Mouse (Mus musculus) forebrain, embryonic 12.5 days (tissue): ENCODE data around the gene Thbs3. TPM values are rescaled to one million over a fixed set of nuclear protein-coding genes. Genes with fewer than 3 reads are reported as not detected.

ENCODE experiments used
- ATAC-seq: fragments of 200-750 bp; cut with Nextera tagmentation; 2 replicates; pipeline ENCODE4 v1.8.0; 2017; ENCODE audit warnings: moderate TSS enrichment; ENCODE audit not compliant: low FRiP score
- H3K27ac ChIP-seq: fragments of 300-500 bp; sonication (generic); 2 replicates; pipeline ENCODE4 v1.5.1; 2016; ENCODE audit warnings: mild to moderate bottlenecking
- H3K27me3 ChIP-seq: fragments of 300-500 bp; sonication (generic); 2 replicates; pipeline ENCODE4 v1.6.1; 2016; ENCODE audit warnings: mild to moderate bottlenecking
- H3K36me3 ChIP-seq: fragments of 300-500 bp; sonication (generic); replicated peaks from 2 replicates; pipeline ENCODE4 v1.6.1; 2016; ENCODE audit warnings: mild to moderate bottlenecking
- H3K4me1 ChIP-seq: fragments of 300-500 bp; sonication (generic); 2 replicates; pipeline ENCODE4 v1.6.1; 2016
- H3K4me2 ChIP-seq: fragments of 300-500 bp; sonication (generic); 2 replicates; pipeline ENCODE4 v1.6.1; 2016; ENCODE audit warnings: mild to moderate bottlenecking, moderate library complexity
- H3K4me3 ChIP-seq: fragments of 300-500 bp; sonication (generic); replicated peaks from 2 replicates; pipeline ENCODE4 v1.5.1; 2016; ENCODE audit warnings: mild to moderate bottlenecking
- H3K9ac ChIP-seq: fragments of 300-500 bp; sonication (generic); 2 replicates; pipeline ENCODE4 v1.6.1; 2016; ENCODE audit warnings: mild to moderate bottlenecking
- H3K9me3 ChIP-seq: fragments of 300-500 bp; sonication (generic); 2 replicates; pipeline ENCODE4 v1.6.1; 2016
- WGBS: fragments of 180-500 bp; shearing (Covaris S2); methylation state at CpG from one replicate; pipeline ENCODE4 v1.1.7; 2016; 5-methylcytosine and 5-hydroxymethylcytosine counted together
- polyA plus RNA-seq: library from polyadenylated mRNA; unstranded; fragments of >200 nt; fragmentation: Nextera tagmentation; extraction: Ambion mirVana; gene quantifications from 2 replicates; pipeline ENCODE4 v1.2.1, GENCODE M21; 2016

Gene Thbs3
- polyA plus RNA-seq, 1 experiment from 2014 or later: 97.9 TPM

GRCm38 (mm10) chr3:89218271-89218670 is 3.3 kb downstream of the Thbs3 start:
- 84% methylated on average over 1 of the region's 1 CpGs for WGBS
- no peaks in the 10 kb centered on the region for H3K27me3 ChIP-seq
- H3K4me3 ChIP-seq: no peak overlapping the region
- peak overlapping the region; percentile 17; the same call in 1 of the 2 replicates for H3K9ac ChIP-seq
- H3K36me3 ChIP-seq: peaks cover 40% of the 10 kb centered on the region
- no peak for ATAC-seq
- no peak overlapping the region for H3K4me2 ChIP-seq
- H3K4me1 ChIP-seq: peaks cover 75% of the 10 kb centered on the region
- H3K9me3 ChIP-seq: no peaks in the 10 kb centered on the region
- H3K27ac ChIP-seq: peak overlapping the region; percentile 37

GRCm38 (mm10) chr3:89219546-89219945 is 4.6 kb downstream of the Thbs3 start:
- Histone ChIP-seq H3K4me1 (peaks cover 84% of the 10 kb centered on the region), H3K9ac (0 out of 2 replicates have a peak overlapping the region, but pooled peaks have one; percentile 18), H3K36me3 (peaks cover 51% of the 10 kb centered on the region), H3K27ac (peak overlapping the region; percentile 57), H3K4me2 (no peak overlapping the region), H3K4me3 (no peak overlapping the region), H3K27me3 (no peaks in the 10 kb centered on the region), H3K9me3 (no peaks in the 10 kb centered on the region)
- WGBS: 45% methylated on average over 8 of the region's 8 CpGs
- ATAC-seq: no peak

GRCm38 (mm10) chr3:89221167-89221566 is 6.2 kb downstream of the Thbs3 start:
- Histone ChIP-seq H3K27ac (peak overlapping the region; percentile 50; the same call in 1 of the 2 replicates), H3K4me3 (no peak overlapping the region), H3K36me3 (peaks cover 61% of the 10 kb centered on the region), H3K4me2 (no peak overlapping the region), H3K9ac (no peak overlapping the region), H3K9me3 (no peaks in the 10 kb centered on the region), H3K4me1 (peaks cover 84% of the 10 kb centered on the region), H3K27me3 (no peaks in the 10 kb centered on the region)
- 63% methylated on average over 5 of the region's 5 CpGs for WGBS
- ATAC-seq: no peak

- H3K9ac ChIP-seq: peak overlapping the region; percentile 92
- no peak for ATAC-seq
- H3K36me3 ChIP-seq: peaks cover 49% of the 10 kb centered on the region
- H3K4me3 ChIP-seq: peak overlapping the region; percentile 76
- WGBS: 30% methylated on average over 11 of the region's 11 CpGs
- H3K4me1 ChIP-seq: peaks cover 76% of the 10 kb centered on the region
- no peaks in the 10 kb centered on the region for H3K9me3 ChIP-seq
- H3K27ac ChIP-seq: peak overlapping the region; percentile 98
- no peaks in the 10 kb centered on the region for H3K27me3 ChIP-seq
- H3K4me2 ChIP-seq: peak overlapping the region; percentile 95
These were observed 9.8 kb downstream of the Thbs3 start for GRCm38 (mm10) chr3:89224796-89225195.

GRCm38 (mm10) chr3:89225321-89225815 is 10.4 kb downstream of the Thbs3 start:
- Histone ChIP-seq H3K4me1 (peaks cover 73% of the 10 kb centered on the region), H3K36me3 (peaks cover 45% of the 10 kb centered on the region), H3K27me3 (no peaks in the 10 kb centered on the region), H3K4me2 (peak overlapping the region; percentile 95), H3K4me3 (peak overlapping the region; percentile 76), H3K27ac (peak overlapping the region; percentile 98), H3K9me3 (no peaks in the 10 kb centered on the region), H3K9ac (peak overlapping the region; percentile 92)
- 11% methylated on average over 12 of the region's 12 CpGs for WGBS
- ATAC-seq: no peak

- ATAC-seq: peak; percentile 77
- WGBS: 4% methylated on average over 4 of the region's 4 CpGs
- peaks cover 71% of the 10 kb centered on the region for H3K4me1 ChIP-seq
- peak overlapping the region; percentile 76 for H3K4me3 ChIP-seq
- no peaks in the 10 kb centered on the region for H3K9me3 ChIP-seq
- H3K27me3 ChIP-seq: no peaks in the 10 kb centered on the region
- H3K4me2 ChIP-seq: peak overlapping the region; percentile 95
- H3K36me3 ChIP-seq: peaks cover 44% of the 10 kb centered on the region
- H3K9ac ChIP-seq: peak overlapping the region; percentile 92
- H3K27ac ChIP-seq: peak overlapping the region; percentile 98
These were observed 10.9 kb downstream of the Thbs3 start for GRCm38 (mm10) chr3:89225918-89226317.

- no peak for ATAC-seq
These were observed 11.4 kb downstream of the Thbs3 start for GRCm38 (mm10) chr3:89226361-89226760.

GRCm38 (mm10) chr3:89226900-89227299 is 11.9 kb downstream of the Thbs3 start, which contains the start of gene Mtx1:
Mtx1 (minus strand) TSS chr3:89227088.
- Histone ChIP-seq H3K4me2 (peak within 1 kb of the TSS; percentile 95), H3K27ac (peak within 1 kb of the TSS; percentile 98), H3K36me3 (peaks cover 34% of the 10 kb centered on the region), H3K4me3 (peak within 1 kb of the TSS; percentile 76), H3K9ac (peak within 1 kb of the TSS; percentile 92), H3K9me3 (no peaks in the 10 kb centered on the region), H3K4me1 (peaks cover 66% of the 10 kb centered on the region), H3K27me3 (no peaks in the 10 kb centered on the region)
- 2% methylated on average over 21 of the region's 21 CpGs for WGBS
- no peak; the same call in 1 of the 2 replicates for ATAC-seq

More at GRCm38 (mm10) chr3:89226361-89226760, 11.4 kb downstream of the Thbs3 start:
- Histone ChIP-seq H3K27me3 (no peaks in the 10 kb centered on the region), H3K36me3 (peaks cover 39% of the 10 kb centered on the region), H3K4me3 (peak overlapping the region; percentile 76), H3K4me2 (peak overlapping the region; percentile 95), H3K27ac (peak overlapping the region; percentile 98), H3K9ac (peak overlapping the region; percentile 92), H3K9me3 (no peaks in the 10 kb centered on the region), H3K4me1 (peaks cover 67% of the 10 kb centered on the region)
- WGBS: 1% methylated on average over 11 of the region's 11 CpGs

- peak overlapping the region; percentile 98 for H3K27ac ChIP-seq
- H3K9ac ChIP-seq: peak overlapping the region; percentile 92
- WGBS: 1% methylated on average over 41 of the region's 41 CpGs
- ATAC-seq: peak; percentile 85
- peaks cover 61% of the 10 kb centered on the region for H3K4me1 ChIP-seq
- H3K4me3 ChIP-seq: peak overlapping the region; percentile 76
- peak overlapping the region; percentile 95 for H3K4me2 ChIP-seq
- no peaks in the 10 kb centered on the region for H3K27me3 ChIP-seq
- peaks cover 29% of the 10 kb centered on the region for H3K36me3 ChIP-seq
- no peaks in the 10 kb centered on the region for H3K9me3 ChIP-seq
These were observed 12.6 kb downstream of the Thbs3 start for GRCm38 (mm10) chr3:89227307-89228179.

GRCm38 (mm10) chr3:89228180-89228549 is 13.2 kb downstream of the Thbs3 start:
- peak overlapping the region; percentile 98 for H3K27ac ChIP-seq
- no peaks in the 10 kb centered on the region for H3K9me3 ChIP-seq
- H3K9ac ChIP-seq: peak overlapping the region; percentile 92; the same call in 1 of the 2 replicates
- peaks cover 24% of the 10 kb centered on the region for H3K36me3 ChIP-seq
- H3K4me1 ChIP-seq: peaks cover 54% of the 10 kb centered on the region
- no peaks in the 10 kb centered on the region for H3K27me3 ChIP-seq
- WGBS: under 1% methylated on average over 20 of the region's 20 CpGs
- H3K4me3 ChIP-seq: peak overlapping the region; percentile 76
- ATAC-seq: peak; percentile 25; the same call in 1 of the 2 replicates
- peak overlapping the region; percentile 95 for H3K4me2 ChIP-seq

GRCm38 (mm10) chr3:89228836-89229235 is 13.9 kb downstream of the Thbs3 start, which contains the start of gene Muc1:
Muc1 (plus strand) TSS chr3:89229057.
- H3K27ac ChIP-seq: peak within 1 kb of the TSS; percentile 98
- ATAC-seq: no peak
- H3K4me3 ChIP-seq: peak within 1 kb of the TSS; percentile 76
- H3K9ac ChIP-seq: peak within 1 kb of the TSS; percentile 92
- H3K27me3 ChIP-seq: no peaks in the 10 kb centered on the region
- H3K9me3 ChIP-seq: no peaks in the 10 kb centered on the region
- peaks cover 24% of the 10 kb centered on the region for H3K36me3 ChIP-seq
- 36% methylated on average over 10 of the region's 10 CpGs for WGBS
- peak within 1 kb of the TSS; percentile 95 for H3K4me2 ChIP-seq
- peaks cover 48% of the 10 kb centered on the region for H3K4me1 ChIP-seq

- no peak for ATAC-seq
- peaks cover 24% of the 10 kb centered on the region for H3K36me3 ChIP-seq
- H3K9me3 ChIP-seq: no peaks in the 10 kb centered on the region
- H3K27ac ChIP-seq: no peak overlapping the region
- no peaks in the 10 kb centered on the region for H3K27me3 ChIP-seq
- no peak overlapping the region for H3K4me3 ChIP-seq
- H3K9ac ChIP-seq: no peak overlapping the region
- H3K4me1 ChIP-seq: peaks cover 43% of the 10 kb centered on the region
- 50% methylated on average over 4 of the region's 4 CpGs for WGBS
- H3K4me2 ChIP-seq: no peak overlapping the region
These were observed 14.3 kb downstream of the Thbs3 start for GRCm38 (mm10) chr3:89229276-89229675.
